Mouse (Mus musculus): ENCODE results near the gene Acot1. TPM values are rescaled to one million over a fixed set of nuclear protein-coding genes. Genes with fewer than 3 reads are reported as not detected.
"Not testable (repeated sequence)": the region's sequence is repeated elsewhere in the genome, so short reads cannot be mapped to it uniquely, and the experiment has no call there.

Gene Acot1
- polyA plus RNA-seq, 1 experiment from 2014 or later: 43.9 TPM

DNA sequence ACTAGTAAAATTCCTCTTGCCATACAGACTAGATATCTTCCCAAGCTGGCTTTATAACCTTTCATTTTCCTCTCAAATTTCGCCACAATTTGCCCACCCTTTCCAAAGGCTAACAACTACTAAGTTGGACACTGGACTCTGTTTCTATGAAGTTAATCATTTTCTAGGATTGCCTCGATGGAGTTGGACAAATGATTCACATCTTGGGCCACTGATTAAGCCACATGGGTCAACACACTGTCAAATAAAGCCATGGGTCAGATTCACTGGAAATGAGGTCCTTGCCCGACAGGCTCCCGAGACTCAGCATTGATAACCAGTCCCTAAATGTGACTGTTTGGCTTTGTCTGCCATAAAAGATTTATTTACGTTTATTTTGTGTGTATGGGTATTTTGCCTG, 33.0 kb downstream of the Acot1 start:
- H3K4me1 ChIP-seq (replicated peaks): no peaks in the 10 kb centered on the region
- H3K4me3 ChIP-seq (replicated peaks): no peak overlapping the region
- H3K9ac ChIP-seq (replicated peaks): no peak overlapping the region
- no peaks in the 10 kb centered on the region for H3K36me3 ChIP-seq
- no peak overlapping the region for H3K27ac ChIP-seq
- WGBS: 89% methylated on average over 5 of the region's 5 CpGs
- no peak for ATAC-seq (ENCODE audit: insufficient number of reproducible peaks, insufficient read depth, low FRiP score, low TSS enrichment, low read depth)
- no peak overlapping the region for H3K4me2 ChIP-seq
- H3K9me3 ChIP-seq: peaks cover 16% of the 10 kb centered on the region; the same call in 1 of the 2 replicates
- H3K27me3 ChIP-seq: peaks cover 9% of the 10 kb centered on the region; the same call in 1 of the 2 replicates

GRCm38 (mm10) chr12:84044045-84044444, 34.8 kb downstream of the Acot1 start:
- Histone ChIP-seq H3K9me3 (peaks cover 27% of the 10 kb centered on the region; the same call in 1 of the 2 replicates), H3K27ac (no peak overlapping the region), H3K27me3 (no peaks in the 10 kb centered on the region), H3K4me3 (replicated peaks) (no peak overlapping the region), H3K4me1 (replicated peaks) (no peaks in the 10 kb centered on the region), H3K9ac (replicated peaks) (no peak overlapping the region), H3K4me2 (no peak overlapping the region), H3K36me3 (no peaks in the 10 kb centered on the region)
- no peak for ATAC-seq (ENCODE audit: insufficient number of reproducible peaks, insufficient read depth, low FRiP score, low TSS enrichment, low read depth)
- 63% methylated on average over 2 of the region's 2 CpGs for WGBS

DNA sequence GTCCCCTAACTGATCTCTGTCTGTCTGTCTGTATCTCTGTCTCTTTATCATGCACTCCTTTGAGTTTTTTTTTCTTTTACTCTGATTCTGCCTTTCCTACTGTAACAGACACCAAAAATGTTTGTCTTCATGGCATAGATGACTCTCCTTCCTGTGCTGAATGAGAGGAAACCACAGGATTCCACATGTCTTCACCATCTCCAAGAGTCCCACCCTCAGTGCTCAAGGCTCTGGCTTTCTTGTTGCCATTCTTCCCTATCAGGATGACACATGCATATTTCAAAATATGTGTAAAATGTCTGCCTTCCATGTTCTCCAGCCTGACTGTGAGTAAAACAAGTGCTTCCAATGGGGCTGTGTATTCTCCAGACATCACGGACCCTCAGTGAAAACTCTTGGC, 37.6 kb downstream of the Acot1 start:
- H3K9me3 ChIP-seq: peaks cover 15% of the 10 kb centered on the region; the same call in 1 of the 2 replicates
- H3K36me3 ChIP-seq: no peaks in the 10 kb centered on the region
- WGBS: 89% methylated on average over 1 of the region's 1 CpGs
- no peak for ATAC-seq (ENCODE audit: insufficient number of reproducible peaks, insufficient read depth, low FRiP score, low TSS enrichment, low read depth)
- no peaks in the 10 kb centered on the region for H3K4me1 ChIP-seq (replicated peaks)
- no peak overlapping the region for H3K4me2 ChIP-seq
- no peak overlapping the region for H3K9ac ChIP-seq (replicated peaks)
- no peak overlapping the region for H3K27ac ChIP-seq
- H3K4me3 ChIP-seq (replicated peaks): no peak overlapping the region
- H3K27me3 ChIP-seq: peaks cover under 1% of the 10 kb centered on the region; the same call in 1 of the 2 replicates

DNA sequence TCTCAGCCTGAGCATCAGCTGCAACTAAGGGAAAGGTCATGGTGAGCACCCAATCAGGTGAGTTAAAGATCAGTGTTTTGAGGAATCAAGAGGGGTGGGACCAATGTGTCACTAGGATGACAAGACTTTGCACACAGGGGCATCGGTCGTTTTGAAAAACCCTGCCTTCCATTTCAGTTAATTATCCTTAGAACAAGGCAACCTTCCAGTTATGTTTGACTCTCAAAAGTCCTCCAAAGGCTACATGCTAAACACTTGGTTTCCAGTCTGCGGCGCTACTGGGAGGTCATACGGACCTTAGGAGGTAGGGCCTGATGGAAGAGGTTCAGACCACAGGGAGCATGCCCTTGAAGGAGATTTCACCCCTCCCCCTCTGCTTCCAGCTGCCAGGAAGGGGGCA, 41.5 kb downstream of the Acot1 start:
- ATAC-seq (ENCODE audit: insufficient number of reproducible peaks, insufficient read depth, low FRiP score, low TSS enrichment, low read depth); H3K27ac ChIP-seq; H3K4me3 ChIP-seq (replicated peaks); H3K4me2 ChIP-seq; H3K9ac ChIP-seq (replicated peaks); H3K36me3 ChIP-seq; H3K4me1 ChIP-seq (replicated peaks): not testable (repeated sequence)
- 80% methylated on average over 5 of the region's 5 CpGs for WGBS
- H3K9me3 ChIP-seq: peaks cover 11% of the 10 kb centered on the region; the same call in 1 of the 2 replicates
- peaks cover 28% of the 10 kb centered on the region for H3K27me3 ChIP-seq

DNA sequence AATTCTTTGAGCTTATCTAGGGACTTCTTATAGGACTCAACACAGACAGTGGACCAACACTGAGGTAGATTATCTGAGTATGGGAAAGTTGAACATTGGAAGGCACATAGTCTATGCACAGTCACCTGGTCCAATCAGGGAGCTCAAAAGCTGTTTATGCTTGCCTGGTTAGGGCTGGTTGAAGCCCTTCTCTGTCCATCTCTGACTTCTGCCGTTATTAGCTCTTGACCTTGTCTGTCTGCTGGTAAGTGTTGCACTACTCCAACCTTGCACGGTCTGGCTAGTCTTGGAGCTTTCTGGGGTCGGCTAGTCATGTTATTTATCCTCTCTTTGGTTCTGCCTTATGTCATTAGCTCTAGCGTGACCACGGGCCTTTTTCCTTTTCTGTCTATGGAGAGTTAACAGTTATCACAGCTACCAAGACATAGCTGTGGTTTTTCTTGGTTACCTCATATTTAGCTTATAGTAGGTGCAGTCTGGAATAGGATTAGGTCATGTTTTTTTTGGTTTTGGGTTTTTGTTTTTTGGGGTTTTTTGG, 42.7 kb downstream of the Acot1 start, which contains the start of gene Acot3:
Gene Acot3, plus strand, starts transcription at position 208 of the 538 bp plus-strand sequence.
- Histone ChIP-seq H3K9ac (replicated peaks) (no peak within 1 kb of the TSS), H3K4me3 (replicated peaks) (no peak within 1 kb of the TSS), H3K27me3 (peaks cover 28% of the 10 kb centered on the region), H3K4me1 (replicated peaks) (0 out of 2 replicates have a peak, but pooled peaks cover 4% of the 10 kb centered on the region), H3K27ac (no peak within 1 kb of the TSS), H3K36me3 (no peaks in the 10 kb centered on the region), H3K4me2 (peak within 1 kb of the TSS; percentile 88; the same call in 1 of the 2 replicates), H3K9me3 (peaks cover 11% of the 10 kb centered on the region; the same call in 1 of the 2 replicates)
- no peak for ATAC-seq (ENCODE audit: insufficient number of reproducible peaks, insufficient read depth, low FRiP score, low TSS enrichment, low read depth)
- WGBS: 84% methylated on average over 5 of the region's 5 CpGs

- peaks cover 28% of the 10 kb centered on the region for H3K27me3 ChIP-seq
- 0 out of 2 replicates have a peak, but pooled peaks cover 4% of the 10 kb centered on the region for H3K4me1 ChIP-seq (replicated peaks)
- 90% methylated on average over 7 of the region's 7 CpGs for WGBS
- H3K9ac ChIP-seq (replicated peaks): no peak overlapping the region
- no peak for ATAC-seq (ENCODE audit: insufficient number of reproducible peaks, insufficient read depth, low FRiP score, low TSS enrichment, low read depth)
- no peak overlapping the region for H3K4me3 ChIP-seq (replicated peaks)
- H3K36me3 ChIP-seq: no peaks in the 10 kb centered on the region
- H3K4me2 ChIP-seq: no peak overlapping the region
- H3K27ac ChIP-seq: no peak overlapping the region
- peaks cover 7% of the 10 kb centered on the region; the same call in 1 of the 2 replicates for H3K9me3 ChIP-seq
These were observed 43.3 kb downstream of the Acot1 start for GRCm38 (mm10) chr12:84052609-84053008.

DNA sequence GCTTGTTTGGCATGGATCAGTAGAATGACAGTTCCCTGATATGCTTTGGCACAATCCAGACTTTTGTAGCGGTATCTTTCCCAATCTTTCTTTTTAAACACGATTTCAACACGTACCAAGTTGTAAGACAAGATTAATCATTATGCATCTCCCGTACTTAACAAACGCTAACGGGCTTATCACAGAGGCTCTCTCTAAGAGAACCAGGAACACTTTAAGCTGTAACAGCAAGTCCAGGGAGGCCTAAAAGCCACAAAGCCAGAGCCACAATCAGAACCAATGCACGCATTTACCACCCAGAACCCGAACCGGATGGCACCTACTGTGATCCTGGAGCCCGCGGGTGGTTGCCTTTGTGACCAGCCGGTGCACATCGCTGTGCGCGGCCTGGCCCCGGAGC, 43.9 kb downstream of the Acot1 start:
- Histone ChIP-seq H3K27ac (no peak overlapping the region), H3K4me2 (peak overlapping the region; percentile 88), H3K36me3 (no peaks in the 10 kb centered on the region), H3K27me3 (peaks cover 28% of the 10 kb centered on the region), H3K4me3 (replicated peaks) (peak overlapping the region; percentile 51), H3K9me3 (peaks cover 4% of the 10 kb centered on the region; the same call in 1 of the 2 replicates), H3K4me1 (replicated peaks) (0 out of 2 replicates have a peak, but pooled peaks cover 4% of the 10 kb centered on the region), H3K9ac (replicated peaks) (peak overlapping the region; percentile 53; the same call in 1 of the 2 replicates)
- 14% methylated on average over 16 of the region's 16 CpGs for WGBS
- ATAC-seq (ENCODE audit: insufficient number of reproducible peaks, insufficient read depth, low FRiP score, low TSS enrichment, low read depth): no peak

GRCm38 (mm10) chr12:84053679-84054391, 44.5 kb downstream of the Acot1 start:
- peak overlapping the region; percentile 88 for H3K4me2 ChIP-seq
- H3K4me1 ChIP-seq (replicated peaks): 0 out of 2 replicates have a peak, but pooled peaks cover 4% of the 10 kb centered on the region
- no peak for ATAC-seq (ENCODE audit: insufficient number of reproducible peaks, insufficient read depth, low FRiP score, low TSS enrichment, low read depth)
- H3K4me3 ChIP-seq (replicated peaks): peak overlapping the region; percentile 51
- H3K36me3 ChIP-seq: no peaks in the 10 kb centered on the region
- H3K9ac ChIP-seq (replicated peaks): peak overlapping the region; percentile 53
- H3K27me3 ChIP-seq: peaks cover 28% of the 10 kb centered on the region
- 2% methylated on average over 38 of the region's 46 CpGs for WGBS
- H3K9me3 ChIP-seq: no peaks in the 10 kb centered on the region
- no peak overlapping the region for H3K27ac ChIP-seq

DNA sequence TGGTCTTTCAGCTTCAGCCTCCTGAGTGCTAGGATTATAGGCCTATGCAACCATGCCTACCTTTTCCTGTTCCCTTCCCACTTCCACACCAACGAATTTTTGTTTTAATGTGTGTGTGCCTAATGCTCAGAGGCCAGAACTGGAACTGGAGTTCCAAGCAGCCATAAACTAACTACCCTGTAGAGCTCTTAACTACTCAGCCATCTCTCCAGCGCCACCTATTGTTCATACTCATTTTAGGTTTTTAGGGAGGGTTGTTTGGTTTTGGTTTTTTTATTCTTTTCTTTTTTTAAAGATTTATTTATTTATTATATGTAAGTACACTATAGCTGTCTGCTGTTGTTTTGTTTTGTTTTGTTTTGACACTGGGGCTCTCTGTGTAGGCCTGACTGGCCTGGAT, 51.7 kb downstream of the Acot1 start:
- no peaks in the 10 kb centered on the region for H3K36me3 ChIP-seq
- no peaks in the 10 kb centered on the region for H3K4me1 ChIP-seq (replicated peaks)
- H3K27ac ChIP-seq: no peak overlapping the region
- no peak overlapping the region for H3K9ac ChIP-seq (replicated peaks)
- ATAC-seq (ENCODE audit: insufficient number of reproducible peaks, insufficient read depth, low FRiP score, low TSS enrichment, low read depth): no peak
- WGBS: 27% methylated on average over 2 of the region's 2 CpGs
- H3K4me2 ChIP-seq: no peak overlapping the region
- peaks cover 3% of the 10 kb centered on the region; the same call in 1 of the 2 replicates for H3K27me3 ChIP-seq
- no peak overlapping the region for H3K4me3 ChIP-seq (replicated peaks)
- no peaks in the 10 kb centered on the region for H3K9me3 ChIP-seq

DNA sequence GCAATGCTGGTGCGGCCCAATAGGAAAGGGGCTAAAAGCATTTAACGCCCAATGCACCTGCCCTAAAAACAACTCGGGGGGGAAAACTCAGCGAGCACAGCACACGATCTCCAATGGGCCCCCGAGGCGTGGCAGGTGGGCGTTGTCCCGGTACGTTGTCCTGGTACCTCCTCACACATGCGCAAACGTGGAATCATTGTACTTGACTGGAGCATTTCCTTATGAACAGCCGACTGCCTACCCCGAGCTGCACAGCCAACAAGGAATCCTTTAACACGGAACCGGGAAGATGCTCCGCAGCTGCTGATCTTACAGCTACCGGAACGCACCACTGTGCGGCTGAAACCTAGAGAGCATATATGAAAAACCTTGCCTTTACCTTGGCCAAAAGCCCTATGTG, 53.0 kb downstream of the Acot1 start:
- Histone ChIP-seq H3K36me3 (no peaks in the 10 kb centered on the region), H3K27ac (no peak overlapping the region), H3K9ac (replicated peaks) (no peak overlapping the region), H3K4me2 (no peak overlapping the region), H3K4me1 (replicated peaks) (no peaks in the 10 kb centered on the region), H3K9me3 (no peaks in the 10 kb centered on the region), H3K4me3 (replicated peaks) (no peak overlapping the region), H3K27me3 (peaks cover 13% of the 10 kb centered on the region; the same call in 1 of the 2 replicates)
- no peak for ATAC-seq (ENCODE audit: insufficient number of reproducible peaks, insufficient read depth, low FRiP score, low TSS enrichment, low read depth)
- WGBS: 93% methylated on average over 20 of the region's 20 CpGs

- no peaks in the 10 kb centered on the region for H3K9me3 ChIP-seq
- no peak overlapping the region for H3K9ac ChIP-seq (replicated peaks)
- peaks cover 21% of the 10 kb centered on the region for H3K27me3 ChIP-seq
- H3K4me1 ChIP-seq (replicated peaks): no peaks in the 10 kb centered on the region
- no peak overlapping the region for H3K27ac ChIP-seq
- no peak for ATAC-seq (ENCODE audit: insufficient number of reproducible peaks, insufficient read depth, low FRiP score, low TSS enrichment, low read depth)
- WGBS: 68% methylated on average over 5 of the region's 5 CpGs
- no peak overlapping the region for H3K4me3 ChIP-seq (replicated peaks)
- H3K36me3 ChIP-seq: no peaks in the 10 kb centered on the region
- H3K4me2 ChIP-seq: no peak overlapping the region
These were observed 53.9 kb downstream of the Acot1 start for GRCm38 (mm10) chr12:84063228-84063627.

Measured in limb, embryonic 12.5 days (tissue).